Mouse (Mus musculus): ENCODE results near the gene Gm3106. TPM values are rescaled to one million over a fixed set of nuclear protein-coding genes. Genes with fewer than 3 reads are reported as not detected.

Gm3106 gene
- not detected for total RNA-seq (2023)

GRCm38 (mm10) chr5:94217705-94218104, at the start of gene Gm3106:
Gene Gm3106 (plus strand): TSS chr5:94218005.

Other genes starting within 250 kb of the Gm3106 start
- gene BC061212, start 147.5 kb upstream of the Gm3106 start, total RNA-seq (2023), result not detected
- gene Gm6351, start 141.6 kb upstream of the Gm3106 start, total RNA-seq (2023), result not detected
- gene A430089I19Rik, start 88.8 kb downstream of the Gm3106 start, total RNA-seq (2023), result not detected
- not detected for gene Gm6502, start 96.4 kb downstream of the Gm3106 start, total RNA-seq (2023)
- gene AA792892, start 121.7 kb downstream of the Gm3106 start, total RNA-seq (2023), result not detected
- gene Gm7682, start 227.8 kb downstream of the Gm3106 start, total RNA-seq (2023), result not detected